ENCODE assay signal across 8 mouse cellular contexts in genomic region chr3:153944335-153944990, GRCm38 (mm10). TPM values are rescaled to one million over a fixed set of nuclear protein-coding genes. Genes with fewer than 3 reads are reported as not detected.
DNase-seq lines count a peak whose midpoint lies in the region; ATAC-seq and TF ChIP-seq lines count a peak whose summit lies in the region.

Acadm (minus strand) TSS chr3:153944632.

- H3K4me2 ChIP-seq in kidney, embryonic 15.5 days = peak within 1 kb of the TSS; percentile 74

- DNase-seq in A20 (ENCODE audit: low read depth, low spot score) = peak; percentile 99
- DNase-seq in heart, embryonic 10.5 days (ENCODE audit: low spot score) = peak; percentile 100
- DNase-seq in liver = peak; percentile 99
- DNase-seq in spleen, postnatal 4 days (ENCODE audit: low spot score in 2 of 2) = peak; percentile 97 to 99

- H3K4me3 ChIP-seq in bone marrow macrophage, adult 2 months (ENCODE audit: insufficient read depth, low read length) = peak within 1 kb of the TSS; percentile 90
- H3K4me3 ChIP-seq in embryonic fibroblast, embryonic 13.5 days (ENCODE audit: insufficient read depth, low read length) = peak within 1 kb of the TSS; percentile 79
- H3K4me3 ChIP-seq in heart, embryonic 10.5 days = peak within 1 kb of the TSS; percentile 74
- peak within 1 kb of the TSS; percentile 90 for H3K4me3 ChIP-seq in kidney, embryonic 15.5 days (replicated peaks)

- under 1% methylated on average over 41 of the region's 41 CpGs for WGBS in heart, embryonic 10.5 days
- under 1% methylated on average over 41 of the region's 41 CpGs for WGBS in kidney, embryonic 15.5 days

- peak; percentile 98 for ATAC-seq in kidney, embryonic 15.5 days (replicated peaks; ENCODE audit: low FRiP score)
- ATAC-seq in monocyte, adult 5-6 weeks (replicated peaks; ENCODE audit: insufficient number of reproducible peaks, low FRiP score, low TSS enrichment, poor library complexity, severe bottlenecking) = peak; percentile 93

- H3K4me1 ChIP-seq in bone marrow macrophage, adult 2 months (ENCODE audit: control insufficient read depth, insufficient read depth, low read length) = peaks cover 7% of the 10 kb centered on the region
- peaks cover 5% of the 10 kb centered on the region; the same call in 1 of the 2 replicates for H3K4me1 ChIP-seq in embryonic fibroblast, embryonic 13.5 days (ENCODE audit: control insufficient read depth, insufficient read depth, low read length)
- peaks cover 26% of the 10 kb centered on the region for H3K4me1 ChIP-seq in heart, embryonic 10.5 days
- H3K4me1 ChIP-seq in kidney, embryonic 15.5 days = peaks cover 18% of the 10 kb centered on the region

- peaks cover 6% of the 10 kb centered on the region for H3K36me3 ChIP-seq in heart, embryonic 10.5 days
- peaks cover 22% of the 10 kb centered on the region for H3K36me3 ChIP-seq in kidney, embryonic 15.5 days

- TF ChIP-seq POLR2A in bone marrow macrophage, adult 2 months (IDR thresholded peaks at IDR 0.05; ENCODE audit: borderline replicate concordance, low read depth, low read length) = peak; percentile 81
- TF ChIP-seq POLR2A in embryonic fibroblast, embryonic 13.5 days (IDR thresholded peaks at IDR 0.05; ENCODE audit: low read depth, low read length) = peak; percentile 96

- no peaks in the 10 kb centered on the region for H3K27me3 ChIP-seq in heart, embryonic 10.5 days (ENCODE audit: insufficient read depth, poor library complexity, severe bottlenecking)
- no peaks in the 10 kb centered on the region for H3K27me3 ChIP-seq in kidney, embryonic 15.5 days

- peak within 1 kb of the TSS; percentile 80 for H3K27ac ChIP-seq in bone marrow macrophage, adult 2 months (ENCODE audit: insufficient read depth, low read depth, low read length)
- peak within 1 kb of the TSS; percentile 81 for H3K27ac ChIP-seq in embryonic fibroblast, embryonic 13.5 days (ENCODE audit: insufficient read depth, low read length)
- peak within 1 kb of the TSS; percentile 91 for H3K27ac ChIP-seq in heart, embryonic 10.5 days
- H3K27ac ChIP-seq in kidney, embryonic 15.5 days = peak within 1 kb of the TSS; percentile 92

- no peaks in the 10 kb centered on the region for H3K9me3 ChIP-seq in heart, embryonic 10.5 days
- H3K9me3 ChIP-seq in kidney, embryonic 15.5 days (replicated peaks) = no peaks in the 10 kb centered on the region

- no peak for TF ChIP-seq CTCF in bone marrow macrophage, adult 2 months (IDR thresholded peaks at IDR 0.05; ENCODE audit: low read depth, low read length)
- TF ChIP-seq CTCF in embryonic fibroblast, embryonic 13.5 days (IDR thresholded peaks at IDR 0.05; ENCODE audit: borderline replicate concordance, insufficient read depth, low read length) = no peak

- peak within 1 kb of the TSS; percentile 79 for H3K9ac ChIP-seq in kidney, embryonic 15.5 days

RNA-seq across cellular contexts. Expression of gene Acadm, which starts in this region (rescaled TPM):
- polyA plus RNA-seq in bone marrow macrophage, adult 2 months (2012; ENCODE audit: insufficient read depth, insufficient read length, missing spikeins) = 78.7 and 90.3 TPM in 2 replicates
- polyA plus RNA-seq in embryonic fibroblast, embryonic 13.5 days (2011; ENCODE audit: insufficient read length, low read depth, missing spikeins) = 54.6 and 62.2 TPM in 2 replicates
- polyA plus RNA-seq in heart, embryonic 10.5 days (2016; fragmentation: Nextera tagmentation; extraction: Ambion mirVana) = 91.2 and 141 TPM in 2 replicates
- polyA plus RNA-seq in kidney, embryonic 15.5 days (2015; fragmentation: Nextera tagmentation; extraction: Ambion mirVana) = 113 and 122 TPM in 2 replicates
- total RNA-seq in monocyte, adult 5-6 weeks (2017) = 105 to 153 TPM (median 144 TPM) in 3 replicates

Comparison
In these comparisons a context has a peak if more than half of its experiments do, and no peak if none do; other contexts are left out.
1. Peak in every context shown above with its lines: DNase-seq, ATAC-seq, H3K4me3 ChIP-seq and H3K27ac ChIP-seq.